Mouse (Mus musculus) midbrain, embryonic 14.5 days (tissue): ENCODE measurements around the gene Opa3. TPM values are rescaled to one million over a fixed set of nuclear protein-coding genes. Genes with fewer than 3 reads are reported as not detected.

ENCODE experiments used
- ATAC-seq: fragments of 200-750 bp; cut with Nextera tagmentation; 2 replicates; pipeline ENCODE4 v1.8.0; 2017; ENCODE audit warnings: moderate number of reproducible peaks, moderate library complexity; ENCODE audit not compliant: low FRiP score, low TSS enrichment
- DNase-seq: peaks from one replicate; pipeline ENCODE4 v3.0.0-alpha.2; 2015
- H3K27ac ChIP-seq: fragments of 300-500 bp; sonication (generic); replicated peaks from 2 replicates; pipeline ENCODE4 v1.5.1; 2014; ENCODE audit warnings: mild to moderate bottlenecking, low read depth, low read length, moderate library complexity
- H3K27me3 ChIP-seq: fragments of 300-500 bp; sonication (generic); 2 replicates; pipeline ENCODE4 v1.6.1; 2014; ENCODE audit warnings: low read length, control low read depth, mixed read lengths; ENCODE audit not compliant: control insufficient read depth, insufficient read depth
- H3K36me3 ChIP-seq: fragments of 300-500 bp; sonication (generic); 2 replicates; pipeline ENCODE4 v1.6.1; 2014; ENCODE audit warnings: low read length, control low read depth; ENCODE audit not compliant: control insufficient read depth, insufficient read depth
- H3K4me1 ChIP-seq: fragments of 300-500 bp; sonication (generic); 2 replicates; pipeline ENCODE4 v1.6.1; 2014; ENCODE audit warnings: mild to moderate bottlenecking, antibody characterized with exemption, low read length, control low read depth; ENCODE audit not compliant: control insufficient read depth, insufficient read depth
- H3K4me2 ChIP-seq: fragments of 300-500 bp; sonication (generic); 2 replicates; pipeline ENCODE4 v1.6.1; 2014; ENCODE audit warnings: mild to moderate bottlenecking, low read length, moderate library complexity
- H3K4me3 ChIP-seq: fragments of 300-500 bp; sonication (generic); replicated peaks from 2 replicates; pipeline ENCODE4 v1.5.1; 2014; ENCODE audit warnings: low read depth, low read length
- H3K9ac ChIP-seq: fragments of 300-500 bp; sonication (generic); replicated peaks from 2 replicates; pipeline ENCODE4 v1.6.1; 2014; ENCODE audit warnings: mild to moderate bottlenecking, low read length, moderate library complexity
- H3K9me3 ChIP-seq: fragments of 300-500 bp; sonication (generic); 2 replicates; pipeline ENCODE4 v1.6.1; 2016; ENCODE audit warnings: low read length, control low read depth, mixed read lengths; ENCODE audit not compliant: control insufficient read depth
- WGBS: fragments of 180-500 bp; shearing (Covaris S2); extraction: QIAGEN DNeasy Blood & Tissue Kit; methylation state at CpG from one replicate; pipeline ENCODE4 v1.1.7; 2014; 5-methylcytosine and 5-hydroxymethylcytosine counted together
- microRNA counts: library from miRNA; unstranded; fragments of <30 nt; microRNA quantifications from one replicate; lab custom pipeline; 2016
- microRNA-seq: library from miRNA; unstranded; fragments of <30 nt; microRNA quantifications from one replicate; pipeline ENCODE4, GENCODE M21; 2016
- polyA plus RNA-seq: library from polyadenylated mRNA; unstranded; fragments of >200 nt; fragmentation: Nextera tagmentation; extraction: Ambion mirVana; gene quantifications from 2 replicates; pipeline ENCODE4 v1.2.1, GENCODE M21; 2014

The Opa3 gene
- polyA plus RNA-seq, 1 experiment from 2014 or later, result 35.0 TPM

- no peaks in the 10 kb centered on the region for H3K9me3 ChIP-seq
- no peaks in the 10 kb centered on the region for H3K36me3 ChIP-seq
- WGBS, result 53% methylated on average over 13 of the region's 13 CpGs
- peak overlapping the region; percentile 43 for H3K4me3 ChIP-seq
- H3K4me2 ChIP-seq, result peak overlapping the region; percentile 50
- no peak overlapping the region for H3K27ac ChIP-seq
- no peak for DNase-seq
- 0 out of 2 replicates have a peak overlapping the region, but pooled peaks have one; percentile 51 for H3K9ac ChIP-seq
- no peak for ATAC-seq
- H3K4me1 ChIP-seq, result peaks cover 6% of the 10 kb centered on the region
- peaks cover 54% of the 10 kb centered on the region for H3K27me3 ChIP-seq
Observed at GRCm38 (mm10) chr7:19302264-19303045, 74.3 kb downstream of the Opa3 start.

GRCm38 (mm10) chr7:19303046-19303305 lies 74.8 kb downstream of the Opa3 start:
- Histone ChIP-seq H3K27ac (no peak overlapping the region), H3K4me2 (no peak overlapping the region), H3K9ac (no peak overlapping the region), H3K27me3 (peaks cover 54% of the 10 kb centered on the region), H3K4me3 (no peak overlapping the region), H3K9me3 (no peaks in the 10 kb centered on the region), H3K36me3 (no peaks in the 10 kb centered on the region), H3K4me1 (peaks cover 11% of the 10 kb centered on the region)
- ATAC-seq (no peak), DNase-seq (no peak)
- 74% methylated on average over 12 of the region's 12 CpGs for WGBS

- peaks cover 54% of the 10 kb centered on the region for H3K27me3 ChIP-seq
- WGBS, result 0% methylated on average over 16 of the region's 16 CpGs
Observed at GRCm38 (mm10) chr7:19303770-19304169, 75.6 kb downstream of the Opa3 start.

GRCm38 (mm10) chr7:19304501-19305412 lies 76.6 kb downstream of the Opa3 start:
- Histone ChIP-seq H3K27me3 (peaks cover 54% of the 10 kb centered on the region), H3K4me3 (peak overlapping the region; percentile 21), H3K4me2 (peak overlapping the region; percentile 43), H3K36me3 (no peaks in the 10 kb centered on the region), H3K9ac (no peak overlapping the region; the same call in 1 of the 2 replicates), H3K4me1 (peaks cover 21% of the 10 kb centered on the region), H3K9me3 (no peaks in the 10 kb centered on the region), H3K27ac (no peak overlapping the region)
- DNase-seq (no peak), ATAC-seq (no peak)
- 2% methylated on average over 48 of the region's 48 CpGs for WGBS

More at GRCm38 (mm10) chr7:19303770-19304169, 75.6 kb downstream of the Opa3 start:
- DNase-seq (peak; percentile 82), ATAC-seq (no peak)
- Histone ChIP-seq H3K36me3 (no peaks in the 10 kb centered on the region), H3K4me3 (0 out of 2 replicates have a peak overlapping the region, but pooled peaks have one; percentile 10), H3K9me3 (no peaks in the 10 kb centered on the region), H3K9ac (no peak overlapping the region), H3K4me1 (peaks cover 12% of the 10 kb centered on the region), H3K27ac (no peak overlapping the region), H3K4me2 (peak overlapping the region; percentile 43)

- peak overlapping the region; percentile 43; the same call in 1 of the 2 replicates for H3K4me2 ChIP-seq
- H3K4me1 ChIP-seq, result peaks cover 23% of the 10 kb centered on the region
- ATAC-seq (no peak), DNase-seq (no peak)
- WGBS, result 11% methylated on average over 6 of the region's 6 CpGs
- H3K4me3 ChIP-seq, result 0 out of 2 replicates have a peak overlapping the region, but pooled peaks have one; percentile 21
- no peaks in the 10 kb centered on the region for H3K9me3 ChIP-seq
- H3K27me3 ChIP-seq, result peaks cover 54% of the 10 kb centered on the region
- H3K27ac ChIP-seq, result no peak overlapping the region
- no peak overlapping the region for H3K9ac ChIP-seq
- no peaks in the 10 kb centered on the region for H3K36me3 ChIP-seq
Observed at GRCm38 (mm10) chr7:19305413-19305735, 77.2 kb downstream of the Opa3 start.

MicroRNA genes within 50 kb of the gene (microRNA counts, 519-probe panel; counts per million panel counts)
- microRNA mmu-miR-330 (lab: Ali Mortazavi, UCI), result not detected

Small RNAs within 50 kb of the gene (microRNA-seq; reads per million reads assigned to microRNA genes)
- gene Mir330, result 663 reads per million, percentile 77 among the genes with 10 or more reads in this experiment

Other genes with a start within 250 kb of the Opa3 start
- 0.58 and 0.86 TPM in 2 replicates for gene Nanos2, start 240.9 kb upstream of the Opa3 start, polyA plus RNA-seq
- gene Mypop, start 237.1 kb upstream of the Opa3 start, polyA plus RNA-seq, result 4.2 and 4.8 TPM in 2 replicates
- 30.8 and 34.2 TPM in 2 replicates for gene Irf2bp1, start 224.3 kb upstream of the Opa3 start, polyA plus RNA-seq
- not detected in 2 replicates for gene Foxa3, start 204.8 kb upstream of the Opa3 start, polyA plus RNA-seq
- 18.1 and 28.1 TPM in 2 replicates for gene Sympk, start 204.0 kb upstream of the Opa3 start, polyA plus RNA-seq
- 0.12 and 0.21 TPM in 2 replicates for gene Rsph6a, start 173.6 kb upstream of the Opa3 start, polyA plus RNA-seq
- 33.2 and 39.2 TPM in 2 replicates for gene Dmwd, start 152.1 kb upstream of the Opa3 start, polyA plus RNA-seq
- gene Dmpk, start 144.5 kb upstream of the Opa3 start, polyA plus RNA-seq, result 9.8 and 13.2 TPM in 2 replicates
- 1.5 and 2.5 TPM in 2 replicates for gene Six5, start 133.7 kb upstream of the Opa3 start, polyA plus RNA-seq
- 5.2 and 5.8 TPM in 2 replicates for gene Gm4969, start 110.0 kb upstream of the Opa3 start, polyA plus RNA-seq
- 11.3 and 13.8 TPM in 2 replicates for gene Fbxo46, start 108.5 kb upstream of the Opa3 start, polyA plus RNA-seq
- 18.5 and 20.0 TPM in 2 replicates for gene Qpctl, start 79.0 kb upstream of the Opa3 start, polyA plus RNA-seq
- gene Snrpd2, start 78.6 kb upstream of the Opa3 start, polyA plus RNA-seq, result 112 and 130 TPM in 2 replicates
- gene Gipr, start 62.2 kb upstream of the Opa3 start, polyA plus RNA-seq, result 2.6 and 3.1 TPM in 2 replicates
- gene Eml2, start 51.9 kb upstream of the Opa3 start, polyA plus RNA-seq, result 2.6 and 9.3 TPM in 2 replicates
- 1.8 and 2.5 TPM in 2 replicates for gene Gpr4, start 15.8 kb upstream of the Opa3 start, polyA plus RNA-seq
- 28.9 and 29.1 TPM in 2 replicates for gene Vasp, start 43.5 kb downstream of the Opa3 start, polyA plus RNA-seq
- 0.62 and 1.2 TPM in 2 replicates for gene Ppm1n, start 51.7 kb downstream of the Opa3 start, polyA plus RNA-seq
- gene Rtn2, start 54.3 kb downstream of the Opa3 start, polyA plus RNA-seq, result 100.0 and 101 TPM in 2 replicates
- gene Fosb, start 81.7 kb downstream of the Opa3 start, polyA plus RNA-seq, result not detected in 2 replicates
- gene Ercc1, start 116.4 kb downstream of the Opa3 start, polyA plus RNA-seq, result 78.9 and 97.7 TPM in 2 replicates
- 16.4 and 18.9 TPM in 2 replicates for gene Cd3eap, start 131.1 kb downstream of the Opa3 start, polyA plus RNA-seq
- gene Ppp1r13l, start 131.4 kb downstream of the Opa3 start, polyA plus RNA-seq, result 1.6 and 1.9 TPM in 2 replicates
- 21.6 and 27.9 TPM in 2 replicates for gene Ercc2, start 153.7 kb downstream of the Opa3 start, polyA plus RNA-seq
- gene Klc3, start 175.8 kb downstream of the Opa3 start, polyA plus RNA-seq, result 0.36 and 0.59 TPM in 2 replicates
- 0.35 TPM in 1 of 2 replicates, not detected in the other for gene Ckm, start 176.4 kb downstream of the Opa3 start, polyA plus RNA-seq
- gene Mark4, start 230.5 kb downstream of the Opa3 start, polyA plus RNA-seq, result 18.8 and 20.3 TPM in 2 replicates
- gene Exoc3l2, start 235.0 kb downstream of the Opa3 start, polyA plus RNA-seq, result 0.12 and 0.29 TPM in 2 replicates